Mouse (Mus musculus) ES-Bruce4 (cell line): ENCODE results near the gene Pip5k1b. TPM values are rescaled to one million over a fixed set of nuclear protein-coding genes. Genes with fewer than 3 reads are reported as not detected.

Experiments
- H3K27ac ChIP-seq: 2 replicates; pipeline ENCODE4 v1.5.1; 2012; ENCODE audit warnings: low read length, inconsistent platforms; ENCODE audit not compliant: insufficient read depth
- H3K27me3 ChIP-seq: 2 replicates; pipeline ENCODE4 v1.6.1; 2012; ENCODE audit warnings: mild to moderate bottlenecking, low read length, inconsistent platforms; ENCODE audit not compliant: control insufficient read depth, poor library complexity, insufficient read depth, severe bottlenecking
- H3K36me3 ChIP-seq: 2 replicates; pipeline ENCODE4 v1.6.1; 2012; ENCODE audit warnings: inconsistent platforms, mild to moderate bottlenecking, low read length, moderate library complexity; ENCODE audit not compliant: control insufficient read depth, poor library complexity, insufficient read depth, severe bottlenecking
- H3K4me1 ChIP-seq: one replicate; pipeline ENCODE4 v1.8.1; 2011; ENCODE audit warnings: low read length; ENCODE audit not compliant: control insufficient read depth, insufficient read depth
- H3K4me3 ChIP-seq: 2 replicates; pipeline ENCODE4 v1.5.1; 2011; ENCODE audit warnings: low read depth, mild to moderate bottlenecking, low read length
- H3K9ac ChIP-seq: 2 replicates; pipeline ENCODE4 v1.6.1; 2012; ENCODE audit warnings: low read depth, mild to moderate bottlenecking, inconsistent platforms; ENCODE audit not compliant: poor library complexity, severe bottlenecking
- H3K9me3 ChIP-seq: replicated peaks from 2 replicates; pipeline ENCODE4 v1.6.1; 2012; ENCODE audit warnings: mild to moderate bottlenecking, low read length, inconsistent platforms; ENCODE audit not compliant: control insufficient read depth, poor library complexity, insufficient read depth, severe bottlenecking
- CTCF ChIP-seq: IDR thresholded peaks from one replicate; pipeline ENCODE4 v1.8.1; 2011; ENCODE audit warnings: low read depth, low read length
- EP300 ChIP-seq: IDR thresholded peaks from 2 replicates; pipeline ENCODE4 v1.6.1; 2011; ENCODE audit warnings: low read depth, low read length; ENCODE audit not compliant: insufficient read depth
- POLR2A ChIP-seq: IDR thresholded peaks from one replicate; pipeline ENCODE4 v1.8.1; 2011; ENCODE audit warnings: low read length; ENCODE audit not compliant: insufficient read depth
- polyA plus RNA-seq: library from polyadenylated mRNA; stranded (reverse); fragments of >200 nt; gene quantifications from 2 replicates; pipeline ENCODE4 v1.2.4, GENCODE M21; 2011; ENCODE audit warnings: low read depth; ENCODE audit not compliant: missing spikeins, insufficient read depth, insufficient read length

Gene Pip5k1b
- polyA plus RNA-seq, 1 experiment = 4.0 TPM

- TF ChIP-seq CTCF (no peak), POLR2A (no peak), EP300 (no peak)
- H3K4me1 ChIP-seq = no peaks in the 10 kb centered on the region
- H3K9me3 ChIP-seq = no peaks in the 10 kb centered on the region
- no peaks in the 10 kb centered on the region for H3K36me3 ChIP-seq
- no peaks in the 10 kb centered on the region for H3K27me3 ChIP-seq
- no peak overlapping the region for H3K27ac ChIP-seq
- no peak overlapping the region for H3K4me3 ChIP-seq
- H3K9ac ChIP-seq = no peak overlapping the region
Measured at GRCm38 (mm10) chr19:24576125-24576524, 20.5 kb upstream of the Pip5k1b start.

- Histone ChIP-seq H3K9ac (no peak overlapping the region), H3K27ac (no peak overlapping the region), H3K4me1 (no peaks in the 10 kb centered on the region), H3K9me3 (no peaks in the 10 kb centered on the region), H3K36me3 (no peaks in the 10 kb centered on the region), H3K4me3 (no peak overlapping the region), H3K27me3 (no peaks in the 10 kb centered on the region)
- TF ChIP-seq EP300 (no peak), POLR2A (no peak), CTCF (no peak)
Measured at GRCm38 (mm10) chr19:24571756-24572181, 16.1 kb upstream of the Pip5k1b start.

GRCm38 (mm10) chr19:24570969-24571368, 15.3 kb upstream of the Pip5k1b start:
- H3K36me3 ChIP-seq = no peaks in the 10 kb centered on the region
- TF ChIP-seq POLR2A (no peak), CTCF (no peak), EP300 (no peak)

DNA sequence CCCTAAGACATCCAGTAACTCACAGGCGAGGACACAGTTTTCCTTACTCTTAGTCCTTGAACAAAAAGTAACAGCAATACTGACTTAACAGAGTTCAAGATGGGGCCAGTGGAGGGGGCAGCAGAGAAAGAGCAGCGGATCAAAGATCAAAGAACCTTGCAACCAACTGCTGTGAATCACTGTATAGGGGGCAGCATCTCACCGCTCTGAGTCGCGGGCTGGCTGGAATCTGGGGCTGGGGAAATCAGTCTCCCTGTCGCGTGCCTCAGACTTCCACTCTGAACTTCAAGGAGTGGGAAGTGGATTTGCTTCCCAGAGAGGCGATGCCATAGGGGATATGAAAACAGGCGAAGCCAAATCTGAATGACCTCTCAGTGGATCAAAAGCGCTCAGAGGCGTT, 1.8 kb upstream of the Pip5k1b start:
- TF ChIP-seq POLR2A (no peak), CTCF (peak; percentile 13), EP300 (no peak)
- Histone ChIP-seq H3K36me3 (no peaks in the 10 kb centered on the region), H3K9ac (no peak overlapping the region), H3K4me3 (no peak overlapping the region), H3K4me1 (no peaks in the 10 kb centered on the region), H3K27ac (no peak overlapping the region), H3K27me3 (no peaks in the 10 kb centered on the region), H3K9me3 (0 out of 2 replicates have a peak, but pooled peaks cover 9% of the 10 kb centered on the region)

More at GRCm38 (mm10) chr19:24570969-24571368, 15.3 kb upstream of the Pip5k1b start:
- no peak overlapping the region for H3K4me3 ChIP-seq
- H3K4me1 ChIP-seq = no peaks in the 10 kb centered on the region
- no peaks in the 10 kb centered on the region for H3K9me3 ChIP-seq
- H3K9ac ChIP-seq = no peak overlapping the region
- no peak overlapping the region for H3K27ac ChIP-seq
- no peaks in the 10 kb centered on the region for H3K27me3 ChIP-seq

DNA sequence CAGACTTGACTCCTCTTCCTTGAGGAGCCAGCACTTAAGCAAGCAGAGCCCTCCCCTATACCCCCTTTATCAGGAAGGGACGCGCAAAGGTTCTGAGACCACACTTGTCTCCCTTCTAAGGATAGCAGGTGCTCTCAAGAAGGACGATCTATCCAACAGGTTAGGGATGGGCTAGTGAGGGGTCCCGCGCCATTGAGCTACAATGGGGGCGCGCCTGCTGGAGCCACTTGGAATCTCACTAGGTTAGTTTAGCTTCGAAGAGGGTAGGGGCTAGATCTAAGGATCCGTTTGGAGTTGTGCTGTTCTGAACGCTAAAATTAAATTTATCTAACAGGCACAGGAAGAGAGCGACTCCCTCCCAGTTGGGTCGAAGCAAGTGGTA, 904 bp upstream of the Pip5k1b start:
- peaks cover 2% of the 10 kb centered on the region for H3K4me1 ChIP-seq
- no peak overlapping the region for H3K27ac ChIP-seq
- 0 out of 2 replicates have a peak, but pooled peaks cover 9% of the 10 kb centered on the region for H3K9me3 ChIP-seq
- H3K4me3 ChIP-seq = peak overlapping the region; percentile 92
- no peaks in the 10 kb centered on the region for H3K27me3 ChIP-seq
- no peak for TF ChIP-seq CTCF
- no peak for TF ChIP-seq POLR2A
- no peak for TF ChIP-seq EP300
- no peaks in the 10 kb centered on the region for H3K36me3 ChIP-seq
- peak overlapping the region; percentile 87 for H3K9ac ChIP-seq

DNA sequence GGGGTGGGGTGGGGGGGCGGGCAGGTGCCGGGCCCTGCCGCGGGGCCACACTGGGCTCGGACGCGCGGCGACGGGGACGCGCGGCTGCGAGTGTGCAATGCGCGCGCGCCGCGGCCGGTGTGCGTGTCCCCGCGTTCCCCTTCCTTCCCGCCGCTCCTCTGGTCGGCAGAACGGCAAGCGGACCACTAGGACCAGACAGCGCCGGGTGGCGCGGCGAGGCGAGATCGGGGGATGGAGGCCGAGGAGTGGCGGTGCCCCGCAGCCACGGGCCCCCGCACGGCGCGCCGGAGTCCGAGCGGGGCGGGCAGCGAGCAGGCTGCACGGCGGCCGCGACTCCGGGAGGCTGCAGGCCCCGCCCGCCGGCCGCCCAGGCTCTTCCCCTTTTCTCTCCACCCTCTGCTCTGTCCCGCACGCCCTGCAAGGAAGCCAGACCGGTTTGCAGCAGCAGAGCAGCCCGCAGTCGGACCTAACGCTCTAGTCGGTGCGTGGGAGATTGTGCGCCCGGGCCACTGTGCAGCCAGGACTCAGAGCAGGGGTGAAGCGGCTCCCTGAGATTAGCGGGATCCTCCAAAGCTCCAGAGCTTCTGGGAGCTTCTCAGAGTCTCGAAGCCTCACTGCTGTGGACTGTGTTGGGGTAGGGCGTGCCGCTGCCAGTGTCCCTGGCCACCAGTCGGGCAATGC, 372 bp upstream of the Pip5k1b start:
- Histone ChIP-seq H3K4me3 (peak overlapping the region; percentile 92), H3K27me3 (no peaks in the 10 kb centered on the region), H3K36me3 (no peaks in the 10 kb centered on the region), H3K9ac (peak overlapping the region; percentile 87), H3K27ac (no peak overlapping the region), H3K4me1 (peaks cover 2% of the 10 kb centered on the region), H3K9me3 (0 out of 2 replicates have a peak, but pooled peaks cover 7% of the 10 kb centered on the region)
- TF ChIP-seq EP300 (no peak), CTCF (no peak), POLR2A (no peak)
